Mouse (Mus musculus): ENCODE measurements at regions not wholly inside any gene's neighbourhood (a gene's known extent, or its start where the extent isn't known, plus 50 kb on each side); places are given as distances from the start of the nearest gene placed in this dataset.

DNA sequence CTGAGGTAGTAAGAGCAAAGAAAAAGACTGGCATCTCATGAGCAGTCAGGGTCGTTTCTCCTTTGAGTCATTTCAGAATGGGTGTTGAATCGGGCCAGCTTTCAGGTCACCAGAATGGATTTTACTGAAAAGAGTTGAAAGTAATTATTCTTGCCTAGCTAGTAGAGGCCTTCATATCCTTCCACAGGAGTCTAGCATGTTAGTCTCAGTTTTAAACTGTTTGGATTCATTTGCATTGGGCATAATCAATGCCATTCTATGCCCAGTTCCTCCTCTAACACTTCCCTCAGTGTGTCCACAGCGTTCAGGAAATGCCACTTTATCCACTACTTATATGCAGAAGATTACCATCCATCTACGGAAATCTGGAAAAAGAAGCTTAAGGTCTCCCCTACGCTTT is 240.6 kb upstream of the Ptprz1 start:
- Histone ChIP-seq H3K4me2 (no peak overlapping the region), H3K27me3 (no peaks in the 10 kb centered on the region), H3K4me3 (no peak overlapping the region), H3K36me3 (no peaks in the 10 kb centered on the region), H3K27ac (no peak overlapping the region), H3K9ac (no peak overlapping the region), H3K9me3 (replicated peaks) (no peaks in the 10 kb centered on the region), H3K4me1 (replicated peaks) (no peaks in the 10 kb centered on the region)
- ATAC-seq (replicated peaks; ENCODE audit: insufficient number of reproducible peaks, insufficient read depth, low FRiP score, low read depth) = no peak
- 77% methylated on average over 5 of the region's 5 CpGs for WGBS

DNA sequence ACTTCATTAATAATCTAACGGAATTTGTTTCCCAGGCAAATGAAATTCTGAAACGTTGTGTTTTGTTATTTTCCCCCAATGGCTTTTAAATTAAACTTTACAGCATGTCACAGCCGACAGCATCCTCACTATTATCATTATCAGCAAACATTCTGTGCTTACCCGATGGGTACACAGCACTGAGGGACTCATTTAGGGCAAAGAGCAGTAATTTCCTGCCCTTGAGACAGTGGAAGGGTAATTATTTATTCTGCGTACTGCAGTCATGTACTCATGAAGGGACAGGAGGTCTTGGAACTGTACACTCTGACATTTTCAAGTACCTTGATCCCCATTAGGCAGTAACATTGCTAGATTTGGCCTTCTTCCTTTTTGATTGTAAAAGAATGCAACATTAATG is 235.5 kb upstream of the Fam3c start:
- 62% methylated on average over 5 of the region's 5 CpGs for WGBS

DNA sequence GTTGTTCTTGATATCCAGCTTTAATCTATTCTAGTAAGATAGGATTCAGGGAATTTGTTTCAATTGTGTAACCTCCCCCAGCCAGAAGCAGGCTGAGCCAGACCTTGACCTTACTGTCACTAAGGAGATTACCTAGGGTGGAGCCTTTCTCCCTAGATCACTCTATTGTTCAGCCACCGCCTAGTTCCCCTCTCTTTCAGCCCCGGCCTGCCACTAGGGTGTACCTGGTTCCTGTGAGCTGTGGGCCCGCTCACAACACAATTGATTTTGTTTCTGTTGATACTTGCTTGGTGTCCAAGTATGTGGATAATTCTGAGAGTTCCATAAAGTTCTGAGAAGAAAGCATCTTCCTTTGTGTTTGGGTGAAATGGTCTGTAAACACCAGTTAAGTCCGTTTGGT is 228.8 kb upstream of the Fam3c start:
- ATAC-seq (replicated peaks; ENCODE audit: insufficient number of reproducible peaks, insufficient read depth, low FRiP score, low read depth) = no peak
- 67% methylated on average over 4 of the region's 4 CpGs for WGBS
- Histone ChIP-seq H3K9ac (no peak overlapping the region), H3K27me3 (no peaks in the 10 kb centered on the region), H3K27ac (no peak overlapping the region), H3K36me3 (no peaks in the 10 kb centered on the region), H3K9me3 (replicated peaks) (no peaks in the 10 kb centered on the region), H3K4me2 (no peak overlapping the region), H3K4me1 (replicated peaks) (no peaks in the 10 kb centered on the region), H3K4me3 (no peak overlapping the region)

More for the DNA sequence above, 235.5 kb upstream of the Fam3c start:
- H3K27me3 ChIP-seq = no peaks in the 10 kb centered on the region
- no peak for ATAC-seq (replicated peaks; ENCODE audit: insufficient number of reproducible peaks, insufficient read depth, low FRiP score, low read depth)
- H3K9ac ChIP-seq = no peak overlapping the region
- H3K4me3 ChIP-seq = no peak overlapping the region
- H3K36me3 ChIP-seq = no peaks in the 10 kb centered on the region
- no peaks in the 10 kb centered on the region for H3K9me3 ChIP-seq (replicated peaks)
- no peaks in the 10 kb centered on the region for H3K4me1 ChIP-seq (replicated peaks)
- no peak overlapping the region for H3K27ac ChIP-seq
- H3K4me2 ChIP-seq = no peak overlapping the region

DNA sequence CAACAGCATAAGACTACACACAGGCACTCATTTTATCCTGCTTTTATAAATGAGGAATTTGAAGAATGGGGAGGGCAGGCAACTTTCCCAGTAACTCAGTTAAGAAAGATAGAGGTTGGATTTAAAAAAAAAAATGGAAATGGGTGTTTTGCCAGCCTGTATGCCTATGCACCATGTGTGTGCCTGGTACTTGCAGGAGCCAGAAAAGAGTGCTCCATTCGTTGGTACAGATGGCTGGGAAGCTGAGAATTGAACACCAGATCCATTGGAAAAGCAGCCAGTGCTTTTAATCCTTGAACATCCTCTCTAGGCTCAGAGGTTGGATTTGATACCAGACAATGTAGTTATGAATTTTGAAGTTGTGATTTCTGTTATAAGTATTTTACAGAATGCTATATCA is 216.9 kb upstream of the Fam3c start:
- Histone ChIP-seq H3K9me3 (replicated peaks) (no peaks in the 10 kb centered on the region), H3K9ac (no peak overlapping the region), H3K27ac (no peak overlapping the region), H3K36me3 (no peaks in the 10 kb centered on the region), H3K27me3 (no peaks in the 10 kb centered on the region), H3K4me2 (no peak overlapping the region), H3K4me3 (no peak overlapping the region), H3K4me1 (replicated peaks) (no peaks in the 10 kb centered on the region)
- WGBS = 40% methylated on average over 1 of the region's 1 CpGs
- ATAC-seq (replicated peaks; ENCODE audit: insufficient number of reproducible peaks, insufficient read depth, low FRiP score, low read depth) = no peak

GRCm38 (mm10) chr6:22567891-22568290 is 211.8 kb upstream of the Fam3c start:
- no peak for ATAC-seq (replicated peaks; ENCODE audit: insufficient number of reproducible peaks, insufficient read depth, low FRiP score, low read depth)
- Histone ChIP-seq H3K4me3 (no peak overlapping the region), H3K4me1 (replicated peaks) (no peaks in the 10 kb centered on the region), H3K27me3 (no peaks in the 10 kb centered on the region), H3K36me3 (no peaks in the 10 kb centered on the region), H3K9me3 (replicated peaks) (no peaks in the 10 kb centered on the region), H3K27ac (no peak overlapping the region), H3K9ac (no peak overlapping the region), H3K4me2 (no peak overlapping the region)
- 55% methylated on average over 9 of the region's 9 CpGs for WGBS

- Histone ChIP-seq H3K4me3 (no peak overlapping the region), H3K9me3 (replicated peaks) (no peaks in the 10 kb centered on the region), H3K36me3 (no peaks in the 10 kb centered on the region), H3K27me3 (no peaks in the 10 kb centered on the region), H3K4me1 (replicated peaks) (no peaks in the 10 kb centered on the region), H3K4me2 (no peak overlapping the region), H3K27ac (no peak overlapping the region), H3K9ac (no peak overlapping the region)
- whole genome bisulfite sequencing = 73% methylated on average over 13 of the region's 13 CpGs
- ATAC-seq (replicated peaks; ENCODE audit: insufficient number of reproducible peaks, insufficient read depth, low FRiP score, low read depth) = no peak
Measured at GRCm38 (mm10) chr6:22548296-22549245, 192.5 kb upstream of the Fam3c start.

GRCm38 (mm10) chr6:22541603-22542002 is 185.6 kb upstream of the Fam3c start:
- no peaks in the 10 kb centered on the region for H3K4me1 ChIP-seq (replicated peaks)
- no peaks in the 10 kb centered on the region for H3K27me3 ChIP-seq
- H3K4me3 ChIP-seq = no peak overlapping the region
- WGBS = 53% methylated on average over 2 of the region's 2 CpGs
- H3K36me3 ChIP-seq = no peaks in the 10 kb centered on the region
- no peak overlapping the region for H3K9ac ChIP-seq
- H3K27ac ChIP-seq = no peak overlapping the region
- H3K4me2 ChIP-seq = no peak overlapping the region
- H3K9me3 ChIP-seq (replicated peaks) = no peaks in the 10 kb centered on the region
- no peak for ATAC-seq (replicated peaks; ENCODE audit: insufficient number of reproducible peaks, insufficient read depth, low FRiP score, low read depth)

GRCm38 (mm10) chr6:22538254-22538653 is 182.2 kb upstream of the Fam3c start:
- Histone ChIP-seq H3K4me1 (replicated peaks) (no peaks in the 10 kb centered on the region), H3K27me3 (no peaks in the 10 kb centered on the region), H3K27ac (no peak overlapping the region), H3K36me3 (no peaks in the 10 kb centered on the region), H3K9ac (no peak overlapping the region), H3K4me3 (no peak overlapping the region), H3K4me2 (no peak overlapping the region), H3K9me3 (replicated peaks) (no peaks in the 10 kb centered on the region)
- 80% methylated on average over 4 of the region's 4 CpGs for WGBS
- no peak for ATAC-seq (replicated peaks; ENCODE audit: insufficient number of reproducible peaks, insufficient read depth, low FRiP score, low read depth)

DNA sequence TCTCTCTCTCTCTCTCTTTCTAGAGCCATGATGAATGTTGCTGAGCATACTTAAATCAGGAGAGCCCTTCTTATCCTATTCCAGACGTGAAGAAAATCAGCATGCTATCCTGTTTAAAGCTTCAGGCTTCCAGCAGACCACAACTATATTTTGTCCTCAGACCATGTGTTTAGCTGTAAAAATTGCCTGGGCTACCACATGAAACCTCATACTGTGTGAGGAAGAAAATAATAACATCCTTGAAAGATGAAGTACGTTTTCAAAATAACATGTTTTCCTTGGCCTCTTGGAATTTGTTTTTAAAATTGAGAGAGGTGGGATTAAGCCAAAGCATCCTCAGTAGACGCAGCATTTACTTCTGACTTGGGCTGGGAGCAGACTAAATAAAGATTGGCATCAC is 168.3 kb upstream of the Fam3c start:
- Histone ChIP-seq H3K4me2 (no peak overlapping the region), H3K4me3 (no peak overlapping the region), H3K4me1 (replicated peaks) (no peaks in the 10 kb centered on the region), H3K36me3 (no peaks in the 10 kb centered on the region), H3K9ac (no peak overlapping the region), H3K9me3 (replicated peaks) (no peaks in the 10 kb centered on the region), H3K27me3 (no peaks in the 10 kb centered on the region), H3K27ac (no peak overlapping the region)
- no peak for ATAC-seq (replicated peaks; ENCODE audit: insufficient number of reproducible peaks, insufficient read depth, low FRiP score, low read depth)
- 61% methylated on average over 3 of the region's 3 CpGs for WGBS

GRCm38 (mm10) chr6:22523582-22524234 is 167.7 kb upstream of the Fam3c start:
- no peaks in the 10 kb centered on the region for H3K36me3 ChIP-seq
- no peak overlapping the region for H3K4me2 ChIP-seq
- ATAC-seq (replicated peaks; ENCODE audit: insufficient number of reproducible peaks, insufficient read depth, low FRiP score, low read depth) = no peak
- H3K9me3 ChIP-seq (replicated peaks) = no peaks in the 10 kb centered on the region
- H3K4me1 ChIP-seq (replicated peaks) = no peaks in the 10 kb centered on the region
- H3K9ac ChIP-seq = no peak overlapping the region
- H3K27ac ChIP-seq = no peak overlapping the region
- no peaks in the 10 kb centered on the region for H3K27me3 ChIP-seq
- WGBS = 79% methylated on average over 9 of the region's 9 CpGs
- H3K4me3 ChIP-seq = no peak overlapping the region

GRCm38 (mm10) chr6:22506871-22507270 is 150.8 kb upstream of the Fam3c start:
- no peak overlapping the region for H3K4me3 ChIP-seq
- H3K9me3 ChIP-seq (replicated peaks) = no peaks in the 10 kb centered on the region
- H3K27ac ChIP-seq = no peak overlapping the region
- H3K36me3 ChIP-seq = no peaks in the 10 kb centered on the region
- ATAC-seq (replicated peaks; ENCODE audit: insufficient number of reproducible peaks, insufficient read depth, low FRiP score, low read depth) = no peak
- H3K9ac ChIP-seq = no peak overlapping the region
- no peak overlapping the region for H3K4me2 ChIP-seq
- no peaks in the 10 kb centered on the region for H3K4me1 ChIP-seq (replicated peaks)
- no peaks in the 10 kb centered on the region for H3K27me3 ChIP-seq
- 76% methylated on average over 1 of the region's 1 CpGs for WGBS

DNA sequence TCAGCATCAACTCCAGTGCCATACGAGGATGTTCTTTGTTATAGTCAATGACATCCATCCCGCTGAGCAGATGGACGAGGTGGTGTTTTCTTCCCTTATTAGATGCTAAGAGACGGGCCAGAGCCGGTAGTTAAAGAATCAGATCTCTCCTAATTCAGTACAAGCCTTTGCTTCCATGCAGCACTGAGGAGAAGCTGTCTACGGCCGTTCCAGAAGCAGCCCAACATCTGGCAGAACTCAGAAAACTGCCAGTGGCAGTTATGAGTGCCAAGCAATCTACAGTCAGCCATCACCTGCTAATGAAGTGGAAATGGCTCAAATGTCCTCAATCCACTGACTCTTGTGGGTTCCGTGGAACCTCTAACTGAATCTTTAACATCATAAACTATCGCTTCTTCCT is 141.3 kb upstream of the Fam3c start:
- no peaks in the 10 kb centered on the region for H3K27me3 ChIP-seq
- no peak overlapping the region for H3K4me3 ChIP-seq
- H3K9me3 ChIP-seq (replicated peaks) = no peaks in the 10 kb centered on the region
- no peak for ATAC-seq (replicated peaks; ENCODE audit: insufficient number of reproducible peaks, insufficient read depth, low FRiP score, low read depth)
- no peak overlapping the region for H3K4me2 ChIP-seq
- H3K9ac ChIP-seq = no peak overlapping the region
- 73% methylated on average over 9 of the region's 9 CpGs for WGBS
- H3K4me1 ChIP-seq (replicated peaks) = no peaks in the 10 kb centered on the region
- H3K27ac ChIP-seq = no peak overlapping the region
- H3K36me3 ChIP-seq = no peaks in the 10 kb centered on the region

All from heart, embryonic 15.5 days (tissue).